Mouse (Mus musculus) embryonic fibroblast, embryonic 13.5 days (primary cell): ENCODE measurements around the gene Ndufb10.

Experiments used
- CTCF ChIP-seq: IDR thresholded peaks from 2 replicates; pipeline ENCODE4 v1.5.1; 2011; ENCODE audit warnings: mild to moderate bottlenecking, control low read depth, low read length, moderate library complexity, borderline replicate concordance; ENCODE audit not compliant: insufficient read depth
- POLR2A ChIP-seq: IDR thresholded peaks from 2 replicates; pipeline ENCODE4 v1.6.1; 2011; ENCODE audit warnings: low read depth, mild to moderate bottlenecking, control low read depth, low read length, moderate library complexity

DNA sequence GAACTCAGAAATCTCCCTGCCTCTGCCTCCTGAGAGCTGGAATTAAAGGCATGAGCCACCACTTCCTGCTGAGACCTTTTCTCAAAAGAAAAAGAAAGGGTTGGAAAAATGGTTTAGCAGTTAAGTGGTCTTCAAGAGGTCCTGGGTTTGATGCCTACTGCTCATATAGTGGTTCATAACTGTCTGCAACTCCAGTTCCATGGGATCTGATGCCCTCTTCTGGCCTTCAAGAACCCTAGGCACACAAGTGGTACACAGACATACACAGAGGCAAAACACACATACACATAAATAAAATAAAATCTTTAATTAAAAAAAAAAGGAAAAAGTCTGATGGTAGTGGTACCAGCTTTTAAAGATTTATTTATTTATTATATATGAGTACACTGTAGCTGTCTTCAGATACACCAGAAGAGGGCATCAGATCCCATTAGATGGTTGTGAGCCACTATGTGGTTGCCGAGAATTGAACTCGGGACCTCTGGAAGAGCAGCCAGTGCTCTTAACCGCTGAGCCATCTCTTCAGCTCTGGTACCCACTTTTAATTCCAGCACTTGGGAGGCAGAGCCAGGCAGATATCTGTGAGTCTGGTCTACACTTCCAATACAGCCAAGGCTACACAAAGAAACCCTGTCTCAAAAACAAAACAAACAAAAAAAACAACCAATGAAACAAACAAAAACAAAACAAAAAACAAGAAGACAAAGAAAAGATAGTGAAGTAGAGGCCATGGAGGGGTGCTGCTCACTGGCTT is 1.5 kb upstream of the Ndufb10 start:
- TF ChIP-seq CTCF (no peak), POLR2A (no peak)
